11 mouse cellular contexts compared by ENCODE assay signal in genomic region chr7:96644205-96644531, GRCm38 (mm10).
A peak's percentile ranks its signal among the peaks of the same experiment; 100 is the strongest.
DNase-seq lines count a peak whose midpoint lies in the region; ATAC-seq lines count a peak whose summit lies in the region.
"Had no signal": no experiment of that assay in that cellular context is flagged by ENCODE, and none has a peak within 500 bp of the region (broad histone marks: within the 10 kb centered on the region; RNA-seq: fewer than 3 reads in every experiment).

No protein-coding gene starts in this region.

- H3K4me3 ChIP-seq in kidney, embryonic 14.5 days (ENCODE audit: low read length): peak overlapping the region; percentile 38
- peak overlapping the region; percentile 36 for H3K4me3 ChIP-seq in embryonic facial prominence, embryonic 11.5 days (ENCODE audit: low read depth, low read length)
- H3K4me3 ChIP-seq in hindbrain, embryonic 13.5 days: peak overlapping the region; percentile 41
- peak overlapping the region; percentile 37 for H3K4me3 ChIP-seq in midbrain, embryonic 14.5 days (replicated peaks; ENCODE audit: low read depth, low read length)

- H3K4me2 ChIP-seq in kidney, embryonic 14.5 days (replicated peaks; ENCODE audit: low read depth, low read length): peak overlapping the region; percentile 69
- H3K4me2 ChIP-seq in embryonic facial prominence, embryonic 11.5 days (ENCODE audit: low read depth, low read length): peak overlapping the region; percentile 66
- H3K4me2 ChIP-seq in hindbrain, embryonic 13.5 days: peak overlapping the region; percentile 63
- peak overlapping the region; percentile 67 for H3K4me2 ChIP-seq in midbrain, embryonic 14.5 days (ENCODE audit: low read length)

- peak overlapping the region; percentile 28; the same call in 1 of the 2 replicates for H3K9ac ChIP-seq in kidney, embryonic 14.5 days (ENCODE audit: low read depth, low read length)
- H3K9ac ChIP-seq in embryonic facial prominence, embryonic 11.5 days (replicated peaks; ENCODE audit: low read length): peak overlapping the region; percentile 5
- peak overlapping the region; percentile 36 for H3K9ac ChIP-seq in hindbrain, embryonic 13.5 days
- no peak overlapping the region for H3K9ac ChIP-seq in midbrain, embryonic 14.5 days (replicated peaks; ENCODE audit: low read length)

- peaks cover 8% of the 10 kb centered on the region; the same call in 1 of the 2 replicates for H3K27me3 ChIP-seq in kidney, embryonic 14.5 days (ENCODE audit: control insufficient read depth, insufficient read depth, low read length)
- H3K27me3 ChIP-seq in embryonic facial prominence, embryonic 11.5 days (ENCODE audit: control insufficient read depth, insufficient read depth, low read length): no peaks in the 10 kb centered on the region
- peaks cover 13% of the 10 kb centered on the region for H3K27me3 ChIP-seq in hindbrain, embryonic 13.5 days
- H3K27me3 ChIP-seq in midbrain, embryonic 14.5 days (ENCODE audit: control insufficient read depth, insufficient read depth, low read length): peaks cover 12% of the 10 kb centered on the region; the same call in 1 of the 2 replicates

- WGBS in kidney, embryonic 14.5 days: 11% methylated on average over 7 of the region's 7 CpGs
- 8% methylated on average over 7 of the region's 7 CpGs for WGBS in embryonic facial prominence, embryonic 11.5 days
- WGBS in hindbrain, embryonic 13.5 days: under 1% methylated on average over 7 of the region's 7 CpGs
- WGBS in midbrain, embryonic 14.5 days: under 1% methylated on average over 7 of the region's 7 CpGs

- H3K4me1 ChIP-seq in kidney, embryonic 14.5 days (ENCODE audit: control insufficient read depth, insufficient read depth, low read length): peaks cover 26% of the 10 kb centered on the region
- H3K4me1 ChIP-seq in embryonic facial prominence, embryonic 11.5 days (ENCODE audit: control insufficient read depth, insufficient read depth, low read length): peaks cover 3% of the 10 kb centered on the region
- peaks cover 46% of the 10 kb centered on the region for H3K4me1 ChIP-seq in hindbrain, embryonic 13.5 days (replicated peaks)
- H3K4me1 ChIP-seq in midbrain, embryonic 14.5 days (ENCODE audit: control insufficient read depth, insufficient read depth, low read length): peaks cover 27% of the 10 kb centered on the region

- peak; percentile 16; the same call in 1 of the 2 replicates for ATAC-seq in kidney, embryonic 14.5 days (ENCODE audit: low FRiP score, low TSS enrichment)
- ATAC-seq in embryonic facial prominence, embryonic 11.5 days (replicated peaks; ENCODE audit: insufficient number of reproducible peaks, low FRiP score, low TSS enrichment, low read depth): peak; percentile 64
- peak; percentile 65 for ATAC-seq in hindbrain, embryonic 13.5 days (ENCODE audit: low FRiP score)
- ATAC-seq in midbrain, embryonic 14.5 days (ENCODE audit: low FRiP score, low TSS enrichment): 0 out of 2 replicates have a peak, but pooled peaks have one; percentile 47

- H3K36me3 ChIP-seq in kidney, embryonic 14.5 days (ENCODE audit: control insufficient read depth, insufficient read depth, low read length): no peaks in the 10 kb centered on the region
- no peaks in the 10 kb centered on the region for H3K36me3 ChIP-seq in embryonic facial prominence, embryonic 11.5 days (replicated peaks; ENCODE audit: control insufficient read depth, insufficient read depth, low read depth, low read length)
- no peaks in the 10 kb centered on the region for H3K36me3 ChIP-seq in hindbrain, embryonic 13.5 days
- H3K36me3 ChIP-seq in midbrain, embryonic 14.5 days (ENCODE audit: control insufficient read depth, insufficient read depth, low read length): no peaks in the 10 kb centered on the region

- no peaks in the 10 kb centered on the region for H3K9me3 ChIP-seq in kidney, embryonic 14.5 days (ENCODE audit: control insufficient read depth, low read length)
- H3K9me3 ChIP-seq in embryonic facial prominence, embryonic 11.5 days (replicated peaks; ENCODE audit: control insufficient read depth, low read length): no peaks in the 10 kb centered on the region
- no peaks in the 10 kb centered on the region for H3K9me3 ChIP-seq in hindbrain, embryonic 13.5 days
- H3K9me3 ChIP-seq in midbrain, embryonic 14.5 days (ENCODE audit: control insufficient read depth, low read length): no peaks in the 10 kb centered on the region

- no peak for DNase-seq in kidney, postnatal 10 days
- DNase-seq in embryonic facial prominence, embryonic 11.5 days (ENCODE audit: low spot score): no peak
- DNase-seq in midbrain, embryonic 14.5 days: no peak
- DNase-seq in cerebellum, postnatal 36 days: no peak
- no peak for DNase-seq in ovary, adult 18-20 months (ENCODE audit: low spot score)
- no peak for DNase-seq in right cerebral cortex, postnatal 36 days (ENCODE audit: low spot score in 2 of 2)
- DNase-seq: kidney, adult 9 months; right cerebral cortex, postnatal 25 days had no signal

- H3K27ac ChIP-seq in kidney, embryonic 14.5 days (ENCODE audit: low read depth, low read length): no peak overlapping the region
- no peak overlapping the region for H3K27ac ChIP-seq in embryonic facial prominence, embryonic 11.5 days (replicated peaks; ENCODE audit: low read depth, low read length)
- H3K27ac ChIP-seq in hindbrain, embryonic 13.5 days: no peak overlapping the region
- no peak overlapping the region for H3K27ac ChIP-seq in midbrain, embryonic 14.5 days (replicated peaks; ENCODE audit: low read depth, low read length)
- H3K27ac ChIP-seq: macrophage had no signal
